Mouse (Mus musculus) heart, postnatal 0 days (tissue): ENCODE measurements around the gene Hist1h4f.

ENCODE experiments used
- CTCF ChIP-seq: IDR thresholded peaks from 2 replicates; pipeline ENCODE4 v1.5.1; 2016; ENCODE audit warnings: antibody characterized with exemption, control low read depth, low read depth
- EP300 ChIP-seq: IDR thresholded peaks from 2 replicates; pipeline ENCODE4 v1.6.1; 2016; ENCODE audit warnings: antibody characterized with exemption, low read depth

DNA sequence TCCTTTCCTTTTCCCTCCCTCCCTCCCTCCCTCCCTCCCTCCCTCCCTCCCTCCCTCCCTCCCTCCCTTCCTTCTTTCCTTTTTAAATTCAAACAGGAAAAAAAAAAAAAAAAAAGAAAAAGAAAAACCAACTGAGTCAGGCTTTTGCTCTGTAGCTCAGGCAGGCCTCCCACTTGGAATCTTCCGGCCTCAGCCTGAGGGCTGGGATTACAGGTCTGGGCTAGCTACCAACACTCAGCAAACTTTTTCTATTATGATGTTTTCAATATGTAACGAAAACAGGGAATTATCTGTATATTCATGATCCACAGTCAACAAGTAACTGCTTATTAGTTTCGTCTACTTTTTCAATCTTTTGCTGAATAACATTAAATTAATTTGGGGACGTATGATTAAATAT is 48.5 kb downstream of the Hist1h4f start:
- TF ChIP-seq CTCF (no peak), EP300 (no peak)
